Mouse (Mus musculus): Measurements from ENCODE around the gene Emx1. TPM values are rescaled to one million over a fixed set of nuclear protein-coding genes. Genes with fewer than 3 reads are reported as not detected.

The Emx1 gene
- total RNA-seq, 4 experiments from 2014 or later: 32.0 to 34.9 (median 33.8) TPM

DNA sequence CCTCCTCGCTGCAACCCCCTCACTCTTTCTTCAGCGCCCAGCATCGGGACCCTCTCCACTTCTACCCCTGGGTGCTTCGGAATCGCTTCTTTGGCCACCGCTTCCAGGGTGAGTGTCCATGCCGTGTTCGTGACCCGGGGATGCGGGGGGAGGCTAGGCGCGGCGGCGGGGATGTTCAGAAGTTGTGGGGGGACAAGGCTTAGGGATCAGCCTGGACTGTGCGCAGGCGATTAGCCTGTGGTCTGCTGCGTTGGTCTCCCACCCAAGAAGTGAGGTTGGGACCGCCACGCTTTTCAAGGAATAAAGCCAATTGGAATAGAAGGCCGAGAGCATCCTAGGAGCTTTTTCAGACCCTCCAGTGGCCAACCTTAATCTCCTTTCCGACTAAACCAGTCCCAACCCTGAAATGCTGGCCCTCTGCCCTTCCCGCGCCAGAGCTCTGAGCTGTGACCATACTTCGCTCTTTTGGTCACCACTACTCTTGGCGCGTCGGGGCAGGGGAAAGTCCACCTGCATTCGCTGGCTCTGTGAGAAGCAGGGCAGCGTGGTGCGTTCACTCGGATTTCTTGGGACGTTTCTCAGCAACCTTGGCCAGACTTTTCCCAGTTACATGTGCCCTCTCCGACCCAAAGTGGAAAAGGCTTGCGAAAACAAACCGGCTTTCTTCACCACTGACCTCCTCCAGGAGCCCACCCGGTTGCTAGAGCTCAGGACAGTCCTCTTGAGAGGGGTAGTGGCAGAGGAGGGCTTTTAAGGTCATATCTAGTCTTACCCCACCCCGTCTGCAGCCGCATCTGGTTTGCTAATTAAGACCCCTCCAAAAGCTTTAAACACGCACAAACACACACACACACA is 1.2 kb downstream of the Emx1 start:
- no peak for DNase-seq (ENCODE audit: low spot score in 2 of 2)

DNA sequence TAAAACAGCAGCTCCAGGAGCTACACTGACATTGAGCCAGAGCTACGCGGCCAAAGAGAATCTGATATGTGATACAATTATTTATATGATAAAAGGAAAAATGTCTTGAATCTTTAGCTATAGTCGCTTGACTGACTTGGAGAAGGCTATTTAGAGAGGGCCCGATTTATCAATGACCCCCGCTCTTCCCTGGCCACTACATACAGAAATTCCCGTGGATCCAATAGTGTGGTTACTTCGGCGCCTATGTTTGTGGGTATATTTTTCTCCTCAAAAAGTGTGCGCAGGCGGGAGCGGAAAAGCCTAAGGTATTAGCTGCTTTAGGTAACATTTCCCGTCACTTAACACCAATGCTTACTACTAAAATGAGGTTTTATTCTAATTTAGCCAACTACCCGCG is 2.1 kb downstream of the Emx1 start:
- DNase-seq (ENCODE audit: low spot score in 2 of 2): no peak

DNA sequence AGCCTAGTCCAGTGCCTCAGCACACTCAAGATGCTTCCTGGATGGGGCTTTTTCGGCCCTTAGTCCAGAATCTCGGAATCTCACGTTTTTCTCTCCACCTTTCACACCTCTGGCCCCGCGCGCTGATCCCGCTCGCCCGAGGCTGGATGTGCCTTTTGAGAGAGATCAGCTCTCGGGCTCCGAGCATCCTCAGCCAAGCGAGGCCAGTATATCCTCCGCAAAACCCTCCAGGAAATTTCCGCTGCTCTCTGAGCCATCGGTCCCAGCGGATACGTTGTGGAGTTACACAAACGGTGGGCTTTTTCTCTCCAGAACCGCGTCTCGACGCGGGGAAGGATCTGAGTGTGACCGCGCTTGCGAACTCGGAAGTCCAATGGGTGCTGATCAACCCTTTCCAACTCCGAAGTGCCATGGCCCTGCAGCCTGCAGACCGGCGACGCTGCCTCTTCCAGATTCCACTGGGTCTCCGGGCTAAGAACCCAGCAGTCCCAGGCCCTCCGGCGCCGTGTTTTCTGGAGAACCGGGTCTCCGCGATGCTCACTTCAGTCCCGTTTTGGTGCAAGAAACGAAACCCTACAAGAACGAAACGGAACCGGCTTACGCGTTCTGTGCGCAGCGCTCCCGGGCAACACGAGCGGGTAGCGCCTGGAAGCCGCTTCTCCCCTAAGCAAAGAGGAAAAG is 2.8 kb downstream of the Emx1 start:
- no peak for DNase-seq (ENCODE audit: low spot score in 2 of 2)

DNA sequence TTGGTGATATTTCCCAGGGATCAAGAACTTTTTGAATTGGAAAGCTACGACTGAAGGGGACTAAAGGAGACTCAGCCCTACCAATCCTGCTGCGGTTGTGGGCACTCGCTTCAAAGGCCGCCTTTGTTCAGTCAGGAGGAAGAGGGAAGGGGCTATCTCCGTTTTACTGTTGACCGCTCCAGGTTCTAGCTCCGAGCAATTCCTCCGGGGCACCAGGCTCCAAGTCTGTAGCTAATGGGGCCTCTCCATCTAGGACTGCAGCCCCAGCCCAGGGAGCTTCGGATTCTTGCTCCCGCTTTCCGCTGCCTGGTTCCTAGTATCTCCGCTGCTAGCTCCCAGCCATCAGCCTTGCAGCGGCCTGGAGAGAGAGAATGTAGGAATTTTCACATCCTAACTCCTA is 3.4 kb downstream of the Emx1 start:
- DNase-seq (ENCODE audit: low spot score in 2 of 2): no peak

GRCm38 (mm10) chr6:85191751-85192440 is 4.7 kb downstream of the Emx1 start:
- DNase-seq (ENCODE audit: low spot score in 2 of 2): no peak

- peak in 1 of 2 experiments; percentile 40 for DNase-seq (ENCODE audit: low spot score in 2 of 2)
Measured at GRCm38 (mm10) chr6:85193381-85194318, 6.4 kb downstream of the Emx1 start.

DNA sequence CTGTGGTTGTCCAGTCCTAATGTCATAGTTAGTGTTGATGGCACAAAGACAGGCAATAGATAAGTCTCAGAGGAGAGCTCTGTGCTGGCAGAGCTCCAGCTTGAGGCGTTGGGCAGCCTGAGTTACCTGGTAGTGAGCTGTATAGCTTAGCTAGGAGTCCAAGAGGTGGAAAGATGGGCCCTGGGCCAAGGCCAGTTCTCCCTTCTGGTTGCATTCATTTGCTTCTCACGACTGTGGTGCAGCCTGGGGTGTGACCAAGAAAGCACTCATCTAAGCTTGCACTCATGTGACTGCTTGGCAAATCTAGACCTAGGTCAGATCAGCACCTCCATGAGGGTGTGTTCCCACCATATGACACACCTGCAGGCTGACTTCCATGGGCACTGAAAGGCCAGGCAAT is 10.7 kb downstream of the Emx1 start:
- DNase-seq (ENCODE audit: low spot score in 2 of 2): peak in 1 of 2 experiments; percentile 14

GRCm38 (mm10) chr6:85206182-85206938 is 19.1 kb downstream of the Emx1 start:
- no peak for DNase-seq (ENCODE audit: low spot score in 2 of 2)

DNA sequence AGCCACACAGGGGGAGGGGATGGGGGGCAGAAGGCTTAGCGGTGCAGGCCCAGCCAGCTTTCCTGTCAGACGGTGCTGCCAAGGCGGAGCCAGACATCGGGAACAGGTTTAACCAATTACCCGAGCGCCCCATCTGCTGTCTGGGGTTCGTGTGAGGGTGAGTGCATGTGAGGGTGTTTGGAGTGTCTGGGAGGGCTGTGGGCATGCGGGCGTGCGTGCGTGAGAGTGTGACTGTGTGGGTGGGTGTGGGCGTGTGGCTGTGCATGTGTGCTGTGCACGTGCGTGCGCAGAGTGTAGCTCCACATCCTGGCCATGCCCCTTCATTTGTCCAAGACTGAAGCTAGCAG is 19.7 kb downstream of the Emx1 start:
- DNase-seq (ENCODE audit: low spot score in 2 of 2): peak in 1 of 2 experiments; percentile 76

DNA sequence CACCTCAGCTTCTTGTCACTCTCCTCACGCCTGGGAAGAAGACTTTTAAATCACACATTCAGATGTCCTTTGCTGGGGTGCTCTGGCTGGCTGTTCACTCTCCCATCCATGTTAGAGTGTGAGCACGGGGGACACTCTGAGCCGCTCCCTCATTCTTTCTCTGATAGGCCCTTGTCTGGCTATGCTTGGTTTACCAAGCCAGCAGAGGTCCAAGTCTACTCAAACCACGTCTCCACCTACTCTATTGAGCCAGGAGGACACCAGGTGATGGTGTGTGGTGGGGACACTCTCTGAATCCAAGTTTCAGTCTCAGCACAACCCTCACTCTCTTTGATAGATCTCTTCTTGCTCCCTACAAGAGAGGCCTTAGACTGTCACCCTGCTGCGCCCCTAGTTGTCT is 20.1 kb downstream of the Emx1 start:
- no peak for DNase-seq (ENCODE audit: low spot score in 2 of 2)

DNA sequence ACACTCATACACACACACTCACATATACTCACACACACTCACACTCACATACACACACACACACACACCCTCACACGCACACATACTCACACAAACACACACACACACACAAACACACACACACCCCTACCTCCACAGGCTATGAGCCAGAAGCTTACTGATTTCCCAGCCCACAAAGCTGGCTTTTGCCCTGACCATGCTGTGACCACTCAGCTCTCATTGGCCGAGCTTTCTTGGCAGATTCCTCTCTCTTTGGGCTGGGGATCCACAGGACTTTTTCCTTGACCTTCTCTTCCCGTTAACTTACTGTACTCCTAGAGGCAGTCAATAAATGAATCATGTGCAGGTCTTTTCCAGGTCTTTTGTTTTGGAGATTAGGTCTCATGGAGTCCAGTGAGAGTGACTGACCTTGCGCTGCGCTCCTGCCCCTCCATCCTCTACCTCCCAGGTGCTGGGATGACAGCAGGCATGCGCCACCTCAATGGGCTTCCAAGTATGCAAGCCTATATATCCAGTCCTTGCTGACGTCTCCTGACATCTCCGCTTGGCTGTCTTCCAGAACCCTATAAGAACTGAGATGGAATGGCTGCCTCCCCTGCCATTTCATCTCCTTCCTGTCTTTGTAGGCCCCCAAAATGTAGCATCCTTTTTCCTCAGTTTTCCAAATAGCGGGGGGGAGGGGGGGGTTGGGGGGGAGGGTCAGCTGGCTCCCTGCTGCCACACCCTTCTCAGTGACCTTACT is 22.2 kb downstream of the Emx1 start:
- DNase-seq (ENCODE audit: low spot score in 2 of 2): no peak

- no peak for DNase-seq (ENCODE audit: low spot score in 2 of 2)
Measured at GRCm38 (mm10) chr6:85210686-85211085, 23.4 kb downstream of the Emx1 start.

GRCm38 (mm10) chr6:85218251-85218650 is 31.0 kb downstream of the Emx1 start:
- DNase-seq (ENCODE audit: low spot score in 2 of 2): no peak

DNA sequence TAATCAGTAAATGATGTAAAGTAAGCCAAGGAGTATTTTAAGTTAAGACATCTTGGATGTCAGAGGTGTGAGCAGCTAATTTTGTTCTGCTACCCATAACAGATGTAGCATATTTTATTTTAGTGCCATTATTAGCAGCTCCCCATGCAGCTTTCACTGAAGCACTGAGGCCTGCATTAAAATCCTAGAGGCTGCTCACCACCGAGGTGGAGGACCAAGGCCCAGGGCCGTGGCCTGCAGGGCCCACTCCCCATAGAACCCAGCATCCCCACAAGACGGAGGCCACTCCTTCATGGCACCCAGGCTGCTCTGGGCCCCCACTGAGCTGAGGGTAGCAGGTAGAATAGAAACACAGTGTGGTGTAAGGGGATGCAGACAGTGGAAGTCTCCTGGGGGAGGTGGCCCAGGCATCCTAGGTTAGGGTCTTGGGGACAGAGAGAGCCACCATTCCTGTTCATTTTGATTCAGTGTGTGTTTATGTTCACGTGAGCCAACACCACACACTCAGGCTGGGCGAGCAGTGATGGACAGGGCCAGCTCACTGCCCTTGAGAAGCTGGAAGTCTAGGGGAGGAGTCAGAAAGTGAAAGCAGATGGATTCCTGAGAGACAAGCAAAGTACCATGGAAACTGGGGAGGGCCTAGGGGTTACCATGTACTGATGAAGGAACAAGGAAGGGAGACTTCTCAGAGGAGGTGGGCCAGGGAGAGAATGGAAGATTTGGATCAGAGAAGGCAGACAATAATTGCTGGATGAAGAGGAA is 31.6 kb downstream of the Emx1 start:
- no peak for DNase-seq (ENCODE audit: low spot score in 2 of 2)

DNA sequence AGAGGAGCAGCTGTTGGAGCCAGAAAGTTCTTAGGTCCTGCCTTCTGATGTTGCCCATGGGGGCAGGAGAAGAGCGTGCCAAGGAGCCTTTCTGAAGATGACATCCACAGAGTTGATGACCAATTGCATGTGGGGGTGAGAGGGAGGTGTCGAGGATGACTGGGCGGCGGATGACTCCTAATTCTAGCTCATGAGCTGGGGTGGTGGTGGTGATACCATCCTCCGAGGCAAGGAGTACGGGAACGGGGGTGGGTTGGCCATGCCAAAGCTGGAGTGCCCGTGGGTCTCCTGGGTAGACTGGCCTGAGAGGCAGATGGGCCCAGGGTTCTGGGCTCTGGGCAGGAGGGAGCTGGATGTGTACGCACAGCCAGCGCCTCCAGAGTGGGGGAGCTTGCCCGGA is 32.5 kb downstream of the Emx1 start:
- peak in 1 of 2 experiments; percentile 75 for DNase-seq (ENCODE audit: low spot score in 2 of 2)

DNA sequence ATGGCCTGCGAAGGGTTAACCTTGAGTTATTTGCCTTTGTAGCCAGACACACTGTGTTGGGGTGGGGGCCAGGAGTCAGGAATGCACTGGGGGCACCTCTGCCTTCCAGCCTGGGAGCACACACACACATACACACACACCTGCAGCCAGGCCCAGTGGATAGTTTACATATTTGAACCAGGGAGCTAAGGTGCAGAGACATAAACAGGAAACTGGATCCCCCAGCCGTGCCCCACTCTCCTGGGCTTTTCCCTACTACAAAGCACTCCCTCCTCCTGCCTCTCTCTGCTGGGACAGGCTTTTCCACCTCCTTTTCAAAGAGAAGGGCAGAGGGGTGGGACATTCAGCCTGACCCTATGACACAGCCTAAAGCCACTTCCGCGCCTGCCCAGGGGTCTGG is 33.7 kb downstream of the Emx1 start:
- DNase-seq (ENCODE audit: low spot score in 2 of 2): no peak

GRCm38 (mm10) chr6:85222551-85222950 is 35.3 kb downstream of the Emx1 start:
- no peak for DNase-seq (ENCODE audit: low spot score in 2 of 2)

DNA sequence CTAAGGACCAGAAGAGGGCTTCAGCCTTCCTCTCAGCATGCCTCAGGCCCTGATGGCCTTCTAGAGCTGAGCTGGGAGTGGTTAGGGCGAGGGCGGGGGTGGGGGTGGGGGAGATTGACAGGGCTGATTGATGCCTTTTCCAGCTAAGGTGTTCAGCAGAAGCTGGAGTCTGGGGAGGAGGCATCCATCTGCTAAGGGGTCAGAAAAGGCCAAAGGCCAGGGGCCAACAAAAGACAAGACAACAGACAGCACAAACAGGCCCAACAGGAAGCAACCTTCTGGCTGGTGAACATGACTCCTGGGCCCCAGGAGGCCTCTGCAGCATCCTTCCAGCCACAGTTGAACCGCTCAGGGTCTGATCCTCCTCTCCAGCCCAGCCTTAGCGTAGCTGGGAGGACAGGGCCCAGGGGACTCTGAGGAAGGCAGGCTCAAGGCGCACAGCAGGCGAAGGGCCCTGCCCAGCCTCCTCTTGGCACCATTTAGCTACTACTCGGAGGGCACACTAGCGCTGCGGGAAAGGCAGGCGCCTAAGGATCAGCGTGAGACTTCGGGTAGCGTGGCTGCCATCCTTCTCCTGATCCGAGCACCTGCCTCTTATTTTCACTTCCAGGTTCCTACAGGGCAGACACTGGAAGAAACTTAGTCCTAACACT is 36.4 kb downstream of the Emx1 start:
- DNase-seq (ENCODE audit: low spot score in 2 of 2): no peak
